Mouse (Mus musculus): Measurements from ENCODE around the gene Itpkb. TPM values are rescaled to one million over a fixed set of nuclear protein-coding genes. Genes with fewer than 3 reads are reported as not detected.

Itpkb gene
- polyA plus RNA-seq, 1 experiment from 2014 or later = 10.9 TPM

DNA sequence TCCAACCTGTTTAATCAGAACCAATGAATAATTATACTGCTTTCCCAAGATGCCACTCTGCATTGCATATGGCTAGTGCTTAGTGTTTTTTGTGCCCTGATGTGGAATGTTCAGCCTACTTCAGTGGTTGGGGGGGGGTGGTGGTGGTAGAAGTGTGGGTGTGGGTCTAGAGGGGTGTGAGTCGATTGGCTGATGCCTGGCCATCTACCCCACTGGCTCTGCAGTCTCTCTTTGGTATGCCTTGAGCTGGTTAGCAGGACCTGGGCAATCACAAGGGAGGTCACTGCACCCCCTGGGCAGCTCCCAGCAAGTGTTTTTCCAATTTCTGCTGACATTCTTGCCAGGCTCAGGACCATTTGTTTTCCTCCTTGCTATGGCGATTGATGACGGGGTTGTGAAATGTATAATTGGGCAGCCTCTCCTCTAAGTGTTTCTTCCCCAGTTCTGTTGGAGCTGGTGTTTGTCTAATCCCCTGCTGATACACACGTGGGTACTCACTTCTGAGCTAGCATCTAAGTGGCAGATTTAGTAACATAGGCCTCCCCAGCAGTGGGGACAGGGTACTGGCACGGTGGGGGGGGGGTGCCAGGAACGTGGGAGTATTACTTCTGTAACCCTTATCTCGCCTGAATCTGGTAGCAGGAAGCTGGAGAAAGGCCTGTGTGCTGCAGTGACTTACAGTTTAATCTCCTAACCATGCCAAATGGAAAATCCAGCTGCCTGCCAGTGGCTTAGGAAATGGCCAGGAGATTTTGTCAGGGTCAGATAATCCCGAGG lies 13.3 kb downstream of the Itpkb start:
- H3K9me3 ChIP-seq (ENCODE audit: control insufficient read depth, low read depth, low read length) = no peaks in the 10 kb centered on the region
- H3K27me3 ChIP-seq (ENCODE audit: control insufficient read depth, insufficient read depth, low read length) = no peaks in the 10 kb centered on the region
- H3K4me3 ChIP-seq (ENCODE audit: low read depth, low read length) = no peak overlapping the region
- WGBS = 40% methylated on average over 8 of the region's 8 CpGs
- 0 out of 2 replicates have a peak, but pooled peaks cover 7% of the 10 kb centered on the region for H3K4me1 ChIP-seq (ENCODE audit: control insufficient read depth, insufficient read depth, low read length)
- H3K9ac ChIP-seq (replicated peaks; ENCODE audit: low read depth, low read length) = no peak overlapping the region
- no peak for ATAC-seq (ENCODE audit: insufficient number of reproducible peaks, insufficient read depth, low FRiP score, low read depth)
- no peak overlapping the region for H3K4me2 ChIP-seq (replicated peaks; ENCODE audit: low read depth, low read length)
- no peaks in the 10 kb centered on the region for H3K36me3 ChIP-seq (ENCODE audit: control insufficient read depth, insufficient read depth, low read length)
- no peak overlapping the region for H3K27ac ChIP-seq (ENCODE audit: low read length)

DNA sequence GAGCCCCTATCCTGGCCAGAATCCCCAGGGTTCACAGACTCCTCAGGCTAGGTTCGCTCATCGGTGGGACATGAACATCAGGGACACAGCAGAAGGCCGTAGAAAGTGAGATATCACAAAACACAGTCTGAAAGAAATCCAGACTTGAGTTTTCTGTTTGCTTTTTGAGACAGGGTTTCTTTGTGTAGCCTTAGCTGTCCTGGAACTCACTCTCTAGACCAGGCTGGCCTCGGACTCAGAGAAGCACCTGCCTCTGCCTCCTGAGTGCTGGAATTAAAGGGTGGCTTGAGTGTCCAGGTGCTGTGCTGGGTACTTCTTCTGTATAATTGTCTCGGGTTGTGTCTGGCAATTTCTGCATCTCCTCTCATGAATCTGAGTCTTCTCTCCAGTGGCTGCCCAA lies 14.8 kb downstream of the Itpkb start:
- WGBS = 86% methylated on average over 5 of the region's 5 CpGs
- 0 out of 2 replicates have a peak, but pooled peaks cover 7% of the 10 kb centered on the region for H3K4me1 ChIP-seq (ENCODE audit: control insufficient read depth, insufficient read depth, low read length)
- no peak overlapping the region for H3K4me3 ChIP-seq (ENCODE audit: low read depth, low read length)

DNA sequence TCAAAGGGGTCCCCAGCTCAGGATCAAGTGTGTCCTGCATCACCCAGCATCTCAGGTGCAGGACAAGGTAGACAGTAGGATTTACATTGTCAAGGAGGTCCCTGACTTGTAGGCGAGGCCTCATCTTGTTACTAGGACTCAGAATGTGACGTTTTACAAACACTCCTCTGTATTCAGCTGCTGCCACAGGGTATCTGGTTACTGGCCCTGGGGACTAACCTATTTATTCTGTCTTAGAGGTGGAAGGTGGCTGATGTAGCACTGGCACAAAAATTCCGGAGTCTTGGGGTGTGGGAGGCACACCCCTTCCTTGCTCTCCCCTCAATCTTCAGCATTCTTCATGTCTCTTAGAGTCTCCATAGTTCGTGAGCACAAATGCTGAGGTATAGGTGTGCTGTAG lies 16.8 kb downstream of the Itpkb start:
- Histone ChIP-seq H3K4me1 (ENCODE audit: control insufficient read depth, insufficient read depth, low read length) (0 out of 2 replicates have a peak, but pooled peaks cover 7% of the 10 kb centered on the region), H3K36me3 (ENCODE audit: control insufficient read depth, insufficient read depth, low read length) (no peaks in the 10 kb centered on the region)
- 62% methylated on average over 4 of the region's 4 CpGs for WGBS

More for the DNA sequence above, 14.8 kb downstream of the Itpkb start:
- Histone ChIP-seq H3K4me2 (replicated peaks; ENCODE audit: low read depth, low read length) (no peak overlapping the region), H3K27me3 (ENCODE audit: control insufficient read depth, insufficient read depth, low read length) (no peaks in the 10 kb centered on the region), H3K36me3 (ENCODE audit: control insufficient read depth, insufficient read depth, low read length) (no peaks in the 10 kb centered on the region), H3K9me3 (ENCODE audit: control insufficient read depth, low read depth, low read length) (no peaks in the 10 kb centered on the region), H3K9ac (replicated peaks; ENCODE audit: low read depth, low read length) (no peak overlapping the region), H3K27ac (ENCODE audit: low read length) (no peak overlapping the region)
- no peak for ATAC-seq (ENCODE audit: insufficient number of reproducible peaks, insufficient read depth, low FRiP score, low read depth)

DNA sequence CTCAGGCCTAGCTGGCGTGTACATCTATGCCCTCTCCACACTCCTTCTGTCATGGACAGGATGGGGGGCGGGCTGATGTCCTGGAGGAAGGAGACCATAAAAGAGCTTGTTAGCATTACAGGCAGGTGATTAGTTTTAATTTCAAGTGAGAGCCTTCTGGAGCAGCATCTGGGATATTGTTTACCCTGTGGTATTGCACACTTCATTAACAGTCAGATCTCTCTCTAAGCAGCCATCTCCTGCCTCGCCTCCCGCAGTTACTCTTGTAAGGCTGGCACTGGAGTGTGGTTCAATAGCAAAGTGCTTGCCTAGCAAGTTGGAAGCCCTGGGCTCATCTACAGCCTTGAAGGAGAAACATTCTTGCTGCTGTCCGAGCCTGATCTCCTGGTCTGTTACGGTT lies 17.6 kb downstream of the Itpkb start:
- Histone ChIP-seq H3K4me2 (replicated peaks; ENCODE audit: low read depth, low read length) (no peak overlapping the region), H3K9ac (replicated peaks; ENCODE audit: low read depth, low read length) (no peak overlapping the region), H3K27me3 (ENCODE audit: control insufficient read depth, insufficient read depth, low read length) (no peaks in the 10 kb centered on the region), H3K27ac (ENCODE audit: low read length) (no peak overlapping the region), H3K4me1 (ENCODE audit: control insufficient read depth, insufficient read depth, low read length) (0 out of 2 replicates have a peak, but pooled peaks cover 6% of the 10 kb centered on the region), H3K9me3 (ENCODE audit: control insufficient read depth, low read depth, low read length) (no peaks in the 10 kb centered on the region), H3K4me3 (ENCODE audit: low read depth, low read length) (no peak overlapping the region), H3K36me3 (ENCODE audit: control insufficient read depth, insufficient read depth, low read length) (no peaks in the 10 kb centered on the region)
- no peak for ATAC-seq (ENCODE audit: insufficient number of reproducible peaks, insufficient read depth, low FRiP score, low read depth)
- 85% methylated on average over 6 of the region's 6 CpGs for WGBS

More for the DNA sequence above, 16.8 kb downstream of the Itpkb start:
- H3K9me3 ChIP-seq (ENCODE audit: control insufficient read depth, low read depth, low read length) = no peaks in the 10 kb centered on the region
- no peak overlapping the region for H3K4me2 ChIP-seq (replicated peaks; ENCODE audit: low read depth, low read length)
- ATAC-seq (ENCODE audit: insufficient number of reproducible peaks, insufficient read depth, low FRiP score, low read depth) = no peak
- no peak overlapping the region for H3K4me3 ChIP-seq (ENCODE audit: low read depth, low read length)
- no peak overlapping the region for H3K27ac ChIP-seq (ENCODE audit: low read length)
- H3K27me3 ChIP-seq (ENCODE audit: control insufficient read depth, insufficient read depth, low read length) = no peaks in the 10 kb centered on the region
- H3K9ac ChIP-seq (replicated peaks; ENCODE audit: low read depth, low read length) = no peak overlapping the region

DNA sequence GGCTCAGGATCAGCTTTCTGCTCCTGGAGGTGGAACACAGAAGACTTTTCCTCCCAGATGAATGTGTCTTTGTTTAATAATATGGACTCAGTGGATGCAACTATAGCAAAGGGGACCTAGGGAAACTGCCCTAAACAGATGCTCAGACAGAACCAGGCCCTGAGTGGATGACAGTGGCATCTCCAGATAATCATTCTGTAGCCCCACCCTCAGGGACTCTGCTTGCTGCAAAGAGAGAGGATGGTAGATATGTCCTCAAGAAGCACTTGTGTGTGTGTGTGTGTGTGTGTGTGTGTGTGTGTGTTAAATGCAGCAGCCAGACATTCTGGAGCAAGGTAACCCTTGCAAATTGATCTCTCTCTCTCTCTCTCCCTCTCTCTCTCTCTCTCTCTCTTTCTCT lies 18.8 kb downstream of the Itpkb start:
- no peaks in the 10 kb centered on the region for H3K36me3 ChIP-seq (ENCODE audit: control insufficient read depth, insufficient read depth, low read length)
- ATAC-seq (ENCODE audit: insufficient number of reproducible peaks, insufficient read depth, low FRiP score, low read depth) = no peak

DNA sequence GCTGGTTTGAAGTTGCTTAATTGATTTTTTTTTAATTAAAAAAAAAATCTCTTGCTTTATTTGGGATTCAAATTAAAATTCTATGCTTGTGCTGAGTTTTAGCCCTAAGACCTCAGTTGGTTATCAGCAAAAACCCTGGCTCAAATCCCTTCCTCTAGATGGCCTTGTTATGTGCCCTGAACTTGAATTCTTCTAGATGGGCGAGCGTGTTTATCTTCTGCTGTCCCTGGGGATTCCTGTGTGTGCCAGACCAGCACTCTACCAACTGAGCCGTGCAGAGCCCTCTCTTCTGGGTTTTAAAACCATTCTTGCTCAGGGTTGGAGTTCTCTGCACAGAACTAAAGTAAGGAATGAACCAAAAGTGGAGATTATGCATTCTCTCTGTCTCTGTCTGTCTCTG lies 22.0 kb downstream of the Itpkb start:
- no peak for ATAC-seq (ENCODE audit: insufficient number of reproducible peaks, insufficient read depth, low FRiP score, low read depth)
- WGBS = 49% methylated on average over 3 of the region's 3 CpGs
- Histone ChIP-seq H3K27ac (ENCODE audit: low read length) (no peak overlapping the region), H3K27me3 (ENCODE audit: control insufficient read depth, insufficient read depth, low read length) (no peaks in the 10 kb centered on the region), H3K4me2 (replicated peaks; ENCODE audit: low read depth, low read length) (no peak overlapping the region), H3K4me3 (ENCODE audit: low read depth, low read length) (no peak overlapping the region), H3K9ac (replicated peaks; ENCODE audit: low read depth, low read length) (no peak overlapping the region), H3K4me1 (ENCODE audit: control insufficient read depth, insufficient read depth, low read length) (peaks cover 9% of the 10 kb centered on the region; the same call in 1 of the 2 replicates), H3K9me3 (ENCODE audit: control insufficient read depth, low read depth, low read length) (no peaks in the 10 kb centered on the region), H3K36me3 (ENCODE audit: control insufficient read depth, insufficient read depth, low read length) (no peaks in the 10 kb centered on the region)

More for the DNA sequence above, 18.8 kb downstream of the Itpkb start:
- Histone ChIP-seq H3K4me3 (ENCODE audit: low read depth, low read length) (no peak overlapping the region), H3K27me3 (ENCODE audit: control insufficient read depth, insufficient read depth, low read length) (no peaks in the 10 kb centered on the region), H3K4me1 (ENCODE audit: control insufficient read depth, insufficient read depth, low read length) (peaks cover under 1% of the 10 kb centered on the region; the same call in 1 of the 2 replicates), H3K9me3 (ENCODE audit: control insufficient read depth, low read depth, low read length) (no peaks in the 10 kb centered on the region), H3K9ac (replicated peaks; ENCODE audit: low read depth, low read length) (no peak overlapping the region), H3K4me2 (replicated peaks; ENCODE audit: low read depth, low read length) (no peak overlapping the region), H3K27ac (ENCODE audit: low read length) (no peak overlapping the region)

DNA sequence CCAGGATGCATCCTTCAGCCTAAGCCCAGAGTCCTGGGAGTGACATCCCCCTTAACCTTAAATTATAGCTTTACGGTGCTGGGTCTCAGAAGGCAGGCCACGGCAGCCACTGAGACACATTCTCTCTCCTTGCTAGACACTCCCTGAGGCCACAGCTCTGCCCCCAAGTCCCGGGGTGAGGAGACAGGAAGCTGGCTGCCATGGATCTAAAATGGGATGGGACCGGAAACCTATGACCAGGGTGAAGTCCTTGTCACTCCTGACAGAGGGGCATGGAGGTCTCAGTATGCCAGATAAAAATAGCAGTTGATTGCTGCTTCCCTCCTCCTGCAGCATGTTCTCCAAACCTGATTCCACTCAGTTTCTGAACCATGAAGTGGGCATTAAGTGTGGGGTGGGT lies 23.8 kb downstream of the Itpkb start:
- H3K4me2 ChIP-seq (replicated peaks; ENCODE audit: low read depth, low read length) = no peak overlapping the region
- H3K36me3 ChIP-seq (ENCODE audit: control insufficient read depth, insufficient read depth, low read length) = no peaks in the 10 kb centered on the region
- H3K9me3 ChIP-seq (ENCODE audit: control insufficient read depth, low read depth, low read length) = no peaks in the 10 kb centered on the region
- no peaks in the 10 kb centered on the region for H3K27me3 ChIP-seq (ENCODE audit: control insufficient read depth, insufficient read depth, low read length)
- H3K9ac ChIP-seq (replicated peaks; ENCODE audit: low read depth, low read length) = no peak overlapping the region
- H3K4me1 ChIP-seq (ENCODE audit: control insufficient read depth, insufficient read depth, low read length) = peaks cover 9% of the 10 kb centered on the region; the same call in 1 of the 2 replicates
- no peak overlapping the region for H3K4me3 ChIP-seq (ENCODE audit: low read depth, low read length)
- WGBS = 49% methylated on average over 4 of the region's 4 CpGs
- H3K27ac ChIP-seq (ENCODE audit: low read length) = no peak overlapping the region
- no peak for ATAC-seq (ENCODE audit: insufficient number of reproducible peaks, insufficient read depth, low FRiP score, low read depth)

DNA sequence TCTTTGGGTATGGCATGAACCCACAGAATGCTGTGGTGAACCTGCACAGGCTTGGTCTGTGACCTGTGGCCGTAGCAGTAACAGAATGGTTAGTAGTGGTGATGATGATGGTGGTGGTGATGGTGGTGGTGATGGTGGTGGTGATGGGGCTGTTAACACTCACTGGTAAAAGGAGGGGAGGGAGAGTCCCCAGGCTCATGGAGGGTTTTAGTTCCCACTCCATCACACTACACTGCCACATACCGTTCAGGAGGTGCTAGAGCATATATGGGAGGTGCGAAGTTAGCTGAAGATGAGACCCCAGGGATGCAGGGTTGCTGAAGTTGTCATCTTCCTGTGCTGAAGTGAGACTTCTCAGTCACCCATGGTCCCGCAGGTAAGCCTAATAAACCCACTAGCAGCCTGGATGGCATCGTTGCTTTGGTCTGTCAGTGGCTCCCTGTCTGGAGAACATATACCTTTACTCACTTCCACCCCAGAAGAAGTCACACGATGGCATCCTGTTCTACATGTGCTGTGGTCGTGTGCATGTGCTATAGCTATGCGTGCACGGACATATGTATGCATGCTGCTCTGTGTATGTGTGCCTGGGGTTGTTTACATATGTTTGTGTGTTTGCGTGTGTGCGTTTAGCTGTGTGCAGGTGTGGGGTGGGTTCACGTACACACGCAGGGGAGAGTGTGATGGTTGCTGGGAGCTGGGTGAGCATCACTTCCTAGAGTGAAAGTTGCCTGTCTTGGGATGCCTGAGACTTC lies 24.9 kb downstream of the Itpkb start:
- Histone ChIP-seq H3K36me3 (ENCODE audit: control insufficient read depth, insufficient read depth, low read length) (no peaks in the 10 kb centered on the region), H3K27me3 (ENCODE audit: control insufficient read depth, insufficient read depth, low read length) (no peaks in the 10 kb centered on the region), H3K27ac (ENCODE audit: low read length) (no peak overlapping the region), H3K4me3 (ENCODE audit: low read depth, low read length) (no peak overlapping the region), H3K9ac (replicated peaks; ENCODE audit: low read depth, low read length) (no peak overlapping the region), H3K4me1 (ENCODE audit: control insufficient read depth, insufficient read depth, low read length) (peaks cover 9% of the 10 kb centered on the region; the same call in 1 of the 2 replicates), H3K9me3 (ENCODE audit: control insufficient read depth, low read depth, low read length) (no peaks in the 10 kb centered on the region), H3K4me2 (replicated peaks; ENCODE audit: low read depth, low read length) (no peak overlapping the region)
- WGBS = 88% methylated on average over 13 of the region's 13 CpGs
- ATAC-seq (ENCODE audit: insufficient number of reproducible peaks, insufficient read depth, low FRiP score, low read depth) = no peak

Data from stomach, embryonic 14.5 days (tissue).